Mouse (Mus musculus): ENCODE data around the gene Hist1h2bn. TPM values are rescaled to one million over a fixed set of nuclear protein-coding genes. Genes with fewer than 3 reads are reported as not detected.
A peak's percentile ranks its signal among the peaks of the same experiment; 100 is the strongest.
"Not testable (repeated sequence)": the region's sequence is repeated elsewhere in the genome, so short reads cannot be mapped to it uniquely, and the experiment has no call there.

Hist1h2bn gene
- total RNA-seq, 2 experiments from 2014 or later, result 218 to 1,878 TPM

DNA sequence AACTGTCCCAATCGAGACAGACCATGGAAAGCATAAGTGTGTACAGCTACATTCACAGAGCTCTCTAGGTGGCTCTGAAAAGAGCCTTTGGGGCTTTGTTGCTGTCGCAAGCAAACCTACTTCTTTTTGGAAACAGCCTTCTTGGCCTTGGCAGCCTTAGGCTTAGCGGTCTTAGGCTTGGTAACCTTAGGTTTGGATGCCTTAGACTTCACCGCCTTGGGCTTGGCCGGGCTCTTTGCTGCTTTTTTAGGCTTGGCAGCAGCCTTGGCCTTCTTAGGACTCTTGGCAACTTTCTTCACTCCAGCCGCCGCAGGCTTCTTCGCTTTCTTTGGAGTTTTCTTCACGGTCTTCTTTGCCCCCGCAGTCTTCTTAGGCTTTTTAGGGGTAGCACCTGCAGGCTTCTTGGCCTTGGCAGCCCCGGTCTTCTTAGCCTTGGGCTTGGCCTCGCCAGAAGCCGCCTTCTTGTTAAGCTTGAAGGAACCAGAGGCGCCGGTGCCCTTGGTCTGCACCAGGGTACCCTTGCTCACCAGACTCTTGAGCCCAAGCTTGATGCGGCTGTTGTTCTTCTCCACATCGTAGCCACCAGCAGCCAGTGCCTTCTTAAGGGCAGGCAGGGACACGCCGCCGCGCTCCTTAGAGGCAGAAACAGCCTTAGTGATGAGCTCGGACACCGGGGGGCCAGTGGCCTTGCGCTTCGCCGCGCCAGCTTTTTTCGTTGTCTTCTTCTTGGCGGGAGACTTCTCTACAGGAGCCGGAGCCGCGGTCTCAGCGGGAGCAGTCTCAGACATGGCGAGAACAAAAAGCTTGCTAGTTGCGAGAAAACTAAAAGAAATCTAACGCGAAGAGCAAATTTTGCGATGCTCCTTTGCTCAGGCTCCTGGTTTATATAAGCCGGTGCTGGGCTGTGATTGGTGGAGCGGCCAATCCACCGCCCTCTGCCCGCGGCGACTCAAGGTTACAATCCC lies 26.1 kb downstream of the Hist1h2bn start, which contains the start of gene Hist1h1b:
TSS of gene Hist1h1b (minus strand) at position 859 of the 965 bp plus-strand sequence.
- ATAC-seq (replicated peaks; ENCODE audit: poor library complexity, severe bottlenecking), result peak; percentile 51

DNA sequence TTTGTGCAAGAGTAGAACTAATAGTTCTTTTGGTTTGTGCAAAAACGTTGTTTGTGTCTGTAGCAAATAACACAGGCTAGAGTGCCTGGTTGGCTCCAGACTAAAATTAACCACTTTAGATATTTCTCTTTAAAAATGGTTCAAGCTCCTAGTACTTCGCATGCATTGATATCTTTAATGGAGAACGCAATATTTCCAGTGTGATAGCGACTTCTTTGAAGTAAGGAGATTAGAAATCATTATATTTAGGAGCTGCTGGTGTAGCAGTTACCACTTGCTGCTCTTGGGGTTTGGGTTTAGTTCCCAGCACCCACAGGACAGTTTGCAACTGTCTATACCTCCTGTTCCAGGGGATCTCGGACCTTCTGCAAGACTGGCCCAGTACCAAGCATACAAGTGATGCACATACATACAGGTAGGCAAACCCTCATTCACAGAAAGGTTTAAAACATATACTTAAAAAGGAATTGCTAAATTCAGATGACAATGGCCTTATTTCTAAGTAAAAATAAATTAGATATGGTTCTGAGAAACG lies 27.2 kb downstream of the Hist1h2bn start:
- no peak for ATAC-seq (replicated peaks; ENCODE audit: poor library complexity, severe bottlenecking)

DNA sequence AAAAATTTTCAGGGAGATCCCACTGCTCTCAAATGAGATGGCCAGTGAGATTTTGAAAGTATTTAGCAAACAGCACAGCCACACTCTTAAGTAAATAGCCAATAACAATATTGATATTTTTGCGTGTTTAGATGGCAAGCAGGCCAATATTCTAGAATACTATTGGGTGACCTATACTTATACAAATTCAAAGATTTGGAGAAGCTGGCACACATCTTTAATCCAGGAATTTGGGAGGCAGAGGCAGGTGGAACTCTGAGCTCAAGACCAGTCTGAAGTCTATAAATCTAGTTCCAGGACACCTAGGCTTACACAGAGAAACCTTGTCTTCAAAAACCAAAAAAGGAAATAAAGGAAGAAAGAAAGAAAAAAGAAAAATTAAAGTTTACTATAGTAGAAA lies 27.7 kb downstream of the Hist1h2bn start:
- ATAC-seq (replicated peaks; ENCODE audit: poor library complexity, severe bottlenecking), result no peak

DNA sequence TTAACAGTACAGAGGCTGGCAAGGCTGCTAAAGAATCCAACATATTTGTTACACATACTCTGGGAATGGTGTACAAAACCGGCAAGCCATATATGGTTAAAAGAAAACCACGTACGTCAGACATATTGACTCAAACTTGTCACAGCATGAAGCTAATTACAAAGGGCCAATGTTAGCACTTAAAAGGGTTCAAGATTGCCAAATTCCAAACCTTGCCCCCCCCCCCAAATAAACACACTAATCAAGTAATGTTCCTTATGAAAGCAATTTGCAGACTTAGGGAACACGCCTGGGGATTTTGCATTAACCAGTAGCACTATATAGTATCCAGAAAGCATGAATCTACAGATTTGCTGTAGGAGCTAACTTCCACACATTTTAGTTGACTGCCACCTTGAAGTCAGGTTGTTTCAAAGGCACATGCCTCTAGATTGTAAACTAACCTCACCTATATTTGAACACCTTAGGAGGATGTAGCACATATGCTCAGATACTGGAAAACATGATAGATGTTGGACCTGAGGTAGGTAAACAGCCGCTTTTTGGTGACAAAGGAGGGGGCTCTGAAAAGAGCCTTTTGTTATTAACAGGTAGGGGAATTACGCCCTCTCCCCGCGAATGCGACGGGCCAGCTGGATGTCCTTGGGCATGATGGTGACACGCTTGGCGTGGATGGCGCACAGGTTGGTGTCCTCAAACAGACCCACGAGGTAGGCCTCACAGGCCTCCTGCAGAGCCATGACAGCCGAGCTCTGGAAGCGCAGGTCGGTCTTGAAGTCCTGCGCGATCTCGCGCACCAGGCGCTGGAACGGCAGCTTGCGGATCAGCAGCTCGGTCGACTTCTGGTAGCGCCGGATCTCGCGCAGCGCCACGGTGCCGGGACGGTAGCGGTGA lies 28.7 kb downstream of the Hist1h2bn start:
- ATAC-seq (replicated peaks; ENCODE audit: poor library complexity, severe bottlenecking), result not testable (repeated sequence)

DNA sequence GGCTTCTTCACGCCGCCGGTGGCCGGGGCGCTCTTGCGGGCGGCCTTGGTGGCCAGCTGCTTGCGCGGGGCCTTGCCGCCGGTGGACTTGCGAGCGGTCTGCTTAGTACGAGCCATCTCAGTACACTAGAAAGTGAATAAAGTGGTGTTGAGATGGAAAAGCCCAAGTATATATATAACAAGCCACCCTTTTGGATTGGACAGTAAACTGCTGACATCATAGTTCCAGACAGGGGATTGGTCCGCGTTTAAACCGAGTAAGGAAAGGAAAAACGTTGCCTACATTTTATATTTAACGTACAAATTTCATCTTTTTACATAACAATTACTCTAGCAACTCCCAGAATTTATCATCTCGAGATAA lies 29.3 kb downstream of the Hist1h2bn start, which contains the start of gene Hist1h3i:
TSS of gene Hist1h3i (minus strand) at position 116 of the 363 bp plus-strand sequence.
- peak; percentile 45 for ATAC-seq (replicated peaks; ENCODE audit: poor library complexity, severe bottlenecking)

DNA sequence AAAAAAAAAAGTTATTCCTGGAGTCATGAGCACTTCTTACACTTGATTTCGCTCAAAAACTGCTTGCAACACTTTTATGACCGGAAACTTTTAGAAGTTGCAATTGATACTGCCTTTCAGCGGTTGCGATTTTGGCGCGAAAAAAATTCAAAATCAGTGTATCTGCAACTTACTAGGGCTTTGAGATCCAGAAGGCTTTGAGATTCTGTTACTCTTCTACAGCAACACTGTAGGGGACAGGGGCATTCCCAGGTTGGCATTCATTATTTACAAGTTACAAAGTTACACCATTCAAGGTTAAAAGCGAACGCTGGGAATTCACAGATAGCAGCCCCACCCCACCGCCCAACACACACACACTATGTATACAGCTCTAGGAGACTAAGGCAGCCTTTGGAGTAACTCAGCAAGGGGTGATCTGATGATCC lies 29.8 kb downstream of the Hist1h2bn start:
- ATAC-seq (replicated peaks; ENCODE audit: poor library complexity, severe bottlenecking), result no peak

DNA sequence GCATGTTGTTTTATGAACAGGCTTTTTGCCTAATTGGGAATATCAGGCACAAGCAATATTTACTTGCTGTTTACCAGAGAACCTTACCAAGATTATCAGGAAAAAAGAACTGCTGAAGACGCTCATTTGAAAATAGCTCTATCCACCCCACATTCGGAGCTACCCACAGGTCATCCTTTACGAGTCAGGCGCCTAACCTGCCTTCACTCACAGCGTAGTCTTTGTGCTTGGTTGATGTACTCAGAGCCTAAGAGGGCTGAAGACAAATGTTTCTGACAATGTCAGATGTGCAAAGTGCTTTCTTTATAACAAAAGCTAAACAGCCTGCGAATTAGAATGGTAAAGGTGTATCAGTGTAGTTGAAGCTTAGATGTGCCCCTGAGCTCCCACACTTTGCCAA lies 30.4 kb downstream of the Hist1h2bn start:
- no peak for ATAC-seq (replicated peaks; ENCODE audit: poor library complexity, severe bottlenecking)

DNA sequence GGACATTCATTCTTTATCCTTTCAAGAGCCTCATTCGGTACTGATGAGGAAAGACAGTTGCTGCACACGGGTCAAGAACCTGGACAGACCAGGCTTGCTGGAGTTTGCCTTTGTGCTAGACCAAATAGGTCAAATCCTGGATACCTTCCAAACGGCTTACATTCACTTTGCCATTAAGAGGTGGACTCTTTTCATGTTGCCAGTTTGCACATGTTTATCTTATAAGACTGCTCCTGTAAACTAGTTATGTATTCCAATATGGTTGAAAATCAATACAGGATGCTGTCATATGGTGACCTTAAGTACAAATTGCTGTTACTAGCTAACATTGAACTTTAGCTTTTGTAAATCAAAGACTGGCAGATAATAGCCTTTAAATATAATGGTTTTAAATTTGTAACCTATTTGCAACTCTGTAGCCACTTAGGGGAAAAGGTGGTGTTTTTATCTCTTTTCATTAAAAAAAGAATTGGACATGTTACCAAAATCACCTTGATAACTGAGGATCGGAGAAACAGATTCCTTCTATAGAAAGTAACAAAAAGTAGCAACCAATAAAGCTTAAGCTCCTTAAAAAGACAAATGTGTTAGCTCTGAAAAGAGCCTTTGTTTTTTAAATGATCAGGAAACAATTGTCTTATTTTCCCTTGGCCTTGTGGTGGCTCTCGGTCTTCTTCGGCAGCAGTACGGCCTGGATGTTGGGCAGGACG lies 32.4 kb downstream of the Hist1h2bn start:
- ATAC-seq (replicated peaks; ENCODE audit: poor library complexity, severe bottlenecking), result no peak

DNA sequence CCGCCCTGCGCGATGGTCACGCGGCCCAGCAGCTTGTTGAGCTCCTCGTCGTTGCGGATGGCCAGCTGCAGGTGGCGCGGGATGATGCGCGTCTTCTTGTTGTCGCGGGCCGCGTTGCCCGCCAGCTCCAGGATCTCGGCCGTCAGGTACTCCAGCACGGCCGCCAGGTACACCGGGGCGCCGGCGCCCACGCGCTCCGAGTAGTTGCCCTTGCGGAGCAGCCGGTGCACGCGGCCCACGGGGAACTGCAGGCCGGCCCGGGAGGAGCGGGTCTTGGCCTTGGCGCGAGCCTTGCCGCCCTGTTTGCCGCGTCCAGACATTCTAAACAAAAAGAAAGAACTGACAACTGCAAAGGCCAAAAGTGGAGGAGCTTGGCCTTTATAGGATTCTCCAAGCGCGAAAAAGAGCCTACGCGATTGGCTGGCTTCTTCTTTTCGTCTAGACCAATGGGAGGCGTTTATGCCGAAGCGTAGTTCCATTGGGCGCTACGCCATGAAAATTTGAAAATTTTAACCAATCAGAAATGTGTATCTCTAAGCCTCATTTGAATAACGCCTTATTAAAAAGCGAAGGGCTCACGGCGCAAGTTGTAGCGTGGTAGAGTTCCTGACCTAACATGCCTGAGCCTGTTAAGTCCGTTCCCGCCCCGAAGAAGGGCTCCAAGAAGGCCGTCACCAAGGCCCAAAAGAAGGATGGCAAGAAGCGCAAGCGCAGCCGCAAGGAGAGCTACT lies 33.1 kb downstream of the Hist1h2bn start, which contains the start of the genes Hist1h2an and Hist1h2bp:
TSS of gene Hist1h2an (minus strand) at position 320 of the 731 bp plus-strand sequence.
TSS of gene Hist1h2bp (plus strand) at position 563 of the 731 bp plus-strand sequence.
- ATAC-seq (replicated peaks; ENCODE audit: poor library complexity, severe bottlenecking), result peak; percentile 82

DNA sequence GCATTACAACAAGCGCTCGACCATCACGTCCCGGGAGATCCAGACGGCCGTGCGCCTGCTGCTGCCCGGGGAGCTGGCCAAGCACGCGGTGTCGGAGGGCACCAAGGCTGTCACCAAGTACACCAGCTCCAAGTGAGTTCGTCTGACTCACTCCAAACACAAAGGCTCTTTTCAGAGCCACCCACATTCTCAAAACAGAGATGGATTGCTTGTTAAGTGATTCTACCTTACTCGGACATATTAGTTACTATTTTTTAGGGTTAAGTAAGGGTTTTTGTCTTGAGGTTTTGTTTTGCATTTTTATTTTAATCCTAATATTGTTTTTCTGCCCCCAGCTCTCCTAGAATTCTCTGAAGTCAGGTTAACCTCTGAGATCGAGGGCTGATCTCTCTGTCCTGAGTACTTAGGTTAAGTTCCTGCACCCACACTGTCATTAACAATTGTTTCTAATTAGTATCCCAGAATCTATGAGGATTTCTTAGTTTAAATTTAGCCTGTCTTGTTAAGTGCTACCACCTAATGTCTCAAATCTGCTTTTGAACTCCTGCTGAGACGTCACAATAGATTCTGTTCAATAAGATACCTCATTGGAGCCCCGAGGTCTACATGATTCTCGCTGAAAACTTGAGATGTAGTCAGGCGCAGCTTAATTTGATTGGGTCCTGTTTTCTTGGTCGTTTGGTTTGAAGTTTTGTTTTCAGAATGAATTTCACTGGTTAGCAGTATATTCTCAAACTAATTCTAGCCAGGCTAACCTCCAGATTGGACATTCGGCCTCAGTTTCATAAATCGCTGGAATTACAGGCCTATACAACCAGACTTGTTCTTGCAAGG lies 34.1 kb downstream of the Hist1h2bn start:
- ATAC-seq (replicated peaks; ENCODE audit: poor library complexity, severe bottlenecking), result no peak

DNA sequence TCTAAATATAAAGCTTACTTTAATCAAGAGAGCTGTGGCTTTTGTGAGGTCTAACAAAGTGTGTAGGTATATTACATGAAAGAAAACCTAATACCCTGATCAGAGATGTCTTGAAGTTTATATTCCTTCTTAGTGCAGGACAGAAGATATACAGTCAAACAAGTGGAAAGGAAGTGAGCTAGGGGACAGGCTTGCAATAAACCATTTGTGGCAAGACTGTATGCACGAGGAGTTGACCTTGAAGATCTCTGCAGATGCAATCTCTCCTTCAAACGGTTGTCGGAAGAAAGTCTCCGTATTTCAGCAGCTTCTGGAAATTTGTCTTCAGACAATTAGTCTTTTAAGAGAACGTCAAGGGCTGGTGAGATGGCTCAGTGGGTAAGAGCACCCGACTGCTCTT lies 36.0 kb downstream of the Hist1h2bn start:
- ATAC-seq (replicated peaks; ENCODE audit: poor library complexity, severe bottlenecking), result no peak

DNA sequence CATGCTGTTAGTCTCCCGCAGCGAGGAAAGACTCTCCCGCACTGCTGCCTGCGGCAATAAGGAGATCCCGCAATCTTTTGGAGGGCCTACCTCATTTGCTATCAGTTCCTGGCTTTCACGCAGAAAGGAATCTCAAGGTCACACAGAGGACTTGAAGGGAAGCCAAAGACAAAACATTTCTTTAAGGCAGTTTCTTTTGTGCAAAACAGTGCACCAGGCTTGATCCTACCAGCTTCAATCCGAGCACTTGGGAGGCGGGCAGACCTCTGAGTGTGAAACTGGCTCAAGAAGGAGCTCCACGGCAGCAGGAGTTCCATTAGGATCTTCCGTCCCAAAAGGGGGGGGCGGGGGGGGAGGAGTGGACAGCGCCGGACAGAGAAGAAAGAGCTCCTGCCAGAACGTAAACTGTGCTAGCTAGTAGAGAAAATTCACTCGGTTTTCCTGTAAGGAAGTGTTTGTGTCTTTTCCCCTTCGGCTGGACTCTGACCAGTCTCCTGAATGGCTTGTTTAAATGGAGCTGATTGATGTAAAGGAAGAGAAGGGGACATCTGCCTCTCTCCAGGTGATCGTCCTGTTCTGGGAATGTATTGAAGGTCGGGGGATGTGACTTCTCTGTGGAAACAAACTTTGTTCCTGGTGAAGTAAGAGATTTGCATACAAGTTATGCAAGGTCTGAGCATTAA lies 36.8 kb downstream of the Hist1h2bn start:
- ATAC-seq (replicated peaks; ENCODE audit: poor library complexity, severe bottlenecking), result no peak

DNA sequence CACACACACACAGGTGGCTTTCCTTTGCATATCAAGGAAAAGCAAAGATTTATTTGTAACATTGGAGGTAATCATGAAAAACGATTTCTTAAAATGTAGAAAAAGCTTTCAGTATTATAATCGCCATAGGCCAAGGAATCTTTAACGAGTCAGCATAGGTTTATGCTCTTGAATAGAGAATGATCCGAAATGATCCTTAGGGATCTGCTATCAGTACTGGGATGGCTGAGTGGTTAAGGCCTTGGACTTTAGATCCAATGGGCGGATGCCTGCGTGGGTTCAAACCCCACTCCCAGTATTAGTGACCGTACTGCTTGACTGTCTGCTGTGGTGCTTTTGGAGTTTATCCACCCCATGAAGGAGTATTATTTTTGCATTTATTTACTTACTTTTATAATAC lies 41.7 kb downstream of the Hist1h2bn start:
- no peak for ATAC-seq (replicated peaks; ENCODE audit: poor library complexity, severe bottlenecking)

DNA sequence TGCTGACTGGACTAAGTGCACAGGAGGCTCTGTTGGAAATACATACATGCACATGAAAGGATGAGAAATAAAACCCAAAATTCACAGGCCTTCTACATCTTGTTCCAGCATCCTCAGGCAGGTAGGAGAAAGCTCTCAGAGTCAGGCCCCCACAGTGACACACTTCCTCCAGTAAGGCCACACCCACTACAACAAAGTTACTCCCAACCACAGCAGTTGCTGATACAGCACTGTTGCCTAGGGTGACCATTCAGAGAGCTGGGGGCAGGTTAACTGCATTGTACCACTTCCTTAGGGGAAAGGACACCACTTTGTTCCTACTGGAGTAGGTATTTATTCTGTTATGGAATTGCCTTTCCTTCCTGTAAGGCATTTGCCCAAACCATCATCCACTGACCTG lies 43.2 kb downstream of the Hist1h2bn start:
- ATAC-seq (replicated peaks; ENCODE audit: poor library complexity, severe bottlenecking), result peak; percentile 94

DNA sequence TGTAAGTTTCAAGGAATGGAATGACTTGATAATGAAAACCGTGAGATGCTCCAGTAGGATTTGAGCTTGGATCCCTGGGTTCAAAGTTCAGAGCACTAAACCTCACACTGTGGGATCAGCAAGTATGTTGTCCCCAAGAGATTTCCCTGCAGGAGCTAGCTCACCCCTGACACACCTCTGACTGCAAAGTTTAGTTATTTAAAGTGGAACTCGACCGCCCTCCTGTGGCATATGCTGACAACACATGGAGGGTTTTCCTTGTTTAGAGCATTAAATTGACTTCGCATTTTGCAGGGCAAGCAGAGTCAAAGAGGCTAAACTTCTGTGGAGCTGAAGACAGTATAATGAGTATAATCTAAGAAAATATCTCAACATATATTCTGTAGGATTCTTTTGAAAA lies 49.1 kb downstream of the Hist1h2bn start:
- ATAC-seq (replicated peaks; ENCODE audit: poor library complexity, severe bottlenecking), result peak; percentile 93

Data from granulocyte monocyte progenitor cell, adult 5-6 weeks (primary cell).